Mouse (Mus musculus): Measurements from ENCODE around the gene Tgif2lx1.
"Not testable (repeated sequence)": the region's sequence is repeated elsewhere in the genome, so short reads cannot be mapped to it uniquely, and the experiment has no call there.

Gene Tgif2lx1

DNA sequence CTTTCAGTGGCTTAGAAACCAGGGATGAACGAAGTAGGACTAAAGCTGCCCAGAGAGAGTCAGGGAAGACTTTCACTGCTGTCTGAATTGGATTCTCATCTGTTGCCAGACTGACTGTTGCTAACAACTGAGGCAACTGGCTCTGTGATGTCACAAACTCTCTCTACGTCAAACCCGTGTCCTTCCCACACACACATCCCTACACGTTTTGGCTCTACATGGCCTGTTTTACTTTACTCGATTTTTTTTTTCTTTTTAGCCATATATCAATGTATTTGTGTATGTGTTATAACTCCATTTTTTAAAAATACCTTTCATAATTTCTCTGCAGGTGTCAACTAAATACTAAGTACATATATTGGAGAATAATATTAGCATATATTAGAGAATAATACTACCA lies at the start of gene Tgif2lx1:
Gene Tgif2lx1, minus strand, starts transcription at position 101 of the 400 bp plus-strand sequence.
- DNase-seq, result not testable (repeated sequence)
